Mouse (Mus musculus) lung, adult 2 months (tissue): Measurements from ENCODE around the gene Spint3.

ENCODE experiments used
- CTCF ChIP-seq: fragments of 200-500 bp; IDR thresholded peaks from 2 replicates; pipeline ENCODE4 v1.5.1; 2011; ENCODE audit warnings: mild to moderate bottlenecking, low read length, control low read depth; ENCODE audit not compliant: insufficient read depth
- POLR2A ChIP-seq: fragments of 200-500 bp; IDR thresholded peaks from 2 replicates; pipeline ENCODE4 v1.6.1; 2011; ENCODE audit warnings: low read depth, mild to moderate bottlenecking, control low read depth, low read length, borderline replicate concordance; ENCODE audit errors: extremely low read depth

DNA sequence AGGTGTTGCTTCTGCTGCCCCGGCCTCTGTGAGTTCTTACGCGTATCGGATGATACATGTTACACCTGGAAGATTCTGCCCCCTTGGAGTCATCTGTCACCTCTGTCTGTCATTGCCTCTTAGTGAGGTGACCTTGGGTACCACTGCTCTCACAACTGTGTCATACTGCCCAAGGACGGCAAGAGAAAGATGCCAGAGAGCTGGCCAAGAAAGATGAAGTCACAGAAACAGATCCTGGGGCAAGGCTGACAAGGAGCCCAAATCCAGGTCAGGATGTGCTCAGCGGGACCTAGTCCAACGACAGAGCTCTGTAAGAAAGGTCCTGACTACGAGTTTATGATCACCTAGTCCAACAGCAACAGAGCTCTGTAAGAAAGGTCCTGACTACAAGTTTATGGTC is 13.2 kb downstream of the Spint3 start:
- TF ChIP-seq CTCF (no peak), POLR2A (no peak)
